Mouse (Mus musculus): ENCODE measurements around the gene Apol10a. TPM values are rescaled to one million over a fixed set of nuclear protein-coding genes. Genes with fewer than 3 reads are reported as not detected.
"Not testable (repeated sequence)": the region's sequence is repeated elsewhere in the genome, so short reads cannot be mapped to it uniquely, and the experiment has no call there.

Gene Apol10a
- total RNA-seq (2015; ENCODE audit: low replicate concordance) (9.4 and 10.0 TPM in 2 replicates), total RNA-seq (2017; ENCODE audit: low replicate concordance) (14.3 and 18.3 TPM in 2 replicates)

- ATAC-seq (replicated peaks; ENCODE audit: low FRiP score, poor library complexity, severe bottlenecking) = peak; percentile 86
Measured at GRCm38 (mm10) chr15:77476693-77477092, at the start of gene Apol10a. TSS of gene Apol10a (plus strand) at chr15:77477047.

- not testable (repeated sequence) for ATAC-seq (replicated peaks; ENCODE audit: low FRiP score, poor library complexity, severe bottlenecking)
Measured at GRCm38 (mm10) chr15:77428690-77429448, 48.0 kb upstream of the Apol10a start.

DNA sequence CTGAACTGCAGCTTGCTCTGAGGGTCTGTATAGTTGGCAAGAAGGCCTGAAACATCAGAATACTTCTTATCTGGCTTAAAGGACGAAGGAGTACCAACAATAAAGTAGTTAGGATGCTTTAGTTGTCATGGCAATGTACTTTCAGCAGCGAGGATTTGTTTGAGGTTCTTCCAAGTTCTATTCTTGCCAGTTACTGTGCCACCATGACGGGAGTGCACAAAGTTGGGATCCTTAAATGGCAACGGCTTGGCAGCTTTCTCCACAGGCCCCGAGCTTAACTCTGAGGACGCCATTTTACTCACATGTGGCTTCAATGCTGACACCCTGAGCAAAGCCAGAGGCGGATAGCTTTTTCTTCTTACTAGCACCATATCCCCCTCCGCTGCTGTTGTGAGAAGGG, 32.1 kb upstream of the Apol10a start:
- ATAC-seq (replicated peaks; ENCODE audit: low FRiP score, poor library complexity, severe bottlenecking) = not testable (repeated sequence)

DNA sequence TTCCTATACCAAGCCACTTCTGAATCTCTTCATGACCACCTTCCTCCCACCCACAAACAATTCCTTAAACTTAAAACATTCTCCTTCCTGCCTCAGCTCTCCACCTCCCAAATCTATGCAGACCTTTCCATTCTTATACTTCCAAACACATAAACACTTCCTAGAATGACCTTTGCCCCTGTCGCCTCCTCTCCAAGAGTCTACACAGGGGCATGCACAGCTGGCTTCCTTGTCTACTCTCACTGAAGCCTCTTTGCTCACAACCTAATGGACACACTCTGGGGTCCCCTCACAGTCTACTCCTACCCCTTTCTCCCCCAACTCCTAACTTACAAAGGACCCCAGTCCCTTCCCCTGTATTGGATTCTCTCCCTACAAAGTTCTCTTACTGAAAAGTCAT, 31.2 kb upstream of the Apol10a start:
- ATAC-seq (replicated peaks; ENCODE audit: low FRiP score, poor library complexity, severe bottlenecking) = not testable (repeated sequence)

DNA sequence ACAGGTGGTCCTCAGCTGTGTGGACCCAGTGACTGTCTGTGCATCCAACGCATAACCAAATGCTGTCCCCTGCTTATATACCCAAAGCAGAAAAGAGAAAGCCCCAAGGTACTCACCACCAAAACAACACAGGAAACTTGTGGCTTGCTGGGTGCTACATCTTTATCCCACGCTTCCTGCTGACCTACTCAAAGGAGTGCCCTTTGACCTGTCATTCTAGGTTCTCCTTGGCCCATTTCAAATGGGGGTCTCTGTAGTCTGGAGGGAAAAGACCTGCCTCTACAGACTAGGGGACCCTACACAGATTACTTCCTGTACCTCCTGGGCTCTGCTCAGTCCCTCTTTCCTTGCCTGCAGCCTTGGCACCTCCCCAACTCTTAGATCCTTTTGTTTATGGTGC, 29.5 kb upstream of the Apol10a start, which contains the start of gene Apol7b:
TSS of gene Apol7b (minus strand) at position 101 of the 400 bp plus-strand sequence.
- not testable (repeated sequence) for ATAC-seq (replicated peaks; ENCODE audit: low FRiP score, poor library complexity, severe bottlenecking)

- not testable (repeated sequence) for ATAC-seq (replicated peaks; ENCODE audit: low FRiP score, poor library complexity, severe bottlenecking)
Measured at GRCm38 (mm10) chr15:77449927-77450326, 26.9 kb upstream of the Apol10a start.

GRCm38 (mm10) chr15:77474699-77475390, 2.0 kb upstream of the Apol10a start:
- ATAC-seq (replicated peaks; ENCODE audit: low FRiP score, poor library complexity, severe bottlenecking) = not testable (repeated sequence)

GRCm38 (mm10) chr15:77482140-77482794, 5.4 kb downstream of the Apol10a start:
- ATAC-seq (replicated peaks; ENCODE audit: low FRiP score, poor library complexity, severe bottlenecking) = no peak

- peak; percentile 67 for ATAC-seq (replicated peaks; ENCODE audit: low FRiP score, poor library complexity, severe bottlenecking)
Measured at GRCm38 (mm10) chr15:77493181-77493580, 16.3 kb downstream of the Apol10a start.

DNA sequence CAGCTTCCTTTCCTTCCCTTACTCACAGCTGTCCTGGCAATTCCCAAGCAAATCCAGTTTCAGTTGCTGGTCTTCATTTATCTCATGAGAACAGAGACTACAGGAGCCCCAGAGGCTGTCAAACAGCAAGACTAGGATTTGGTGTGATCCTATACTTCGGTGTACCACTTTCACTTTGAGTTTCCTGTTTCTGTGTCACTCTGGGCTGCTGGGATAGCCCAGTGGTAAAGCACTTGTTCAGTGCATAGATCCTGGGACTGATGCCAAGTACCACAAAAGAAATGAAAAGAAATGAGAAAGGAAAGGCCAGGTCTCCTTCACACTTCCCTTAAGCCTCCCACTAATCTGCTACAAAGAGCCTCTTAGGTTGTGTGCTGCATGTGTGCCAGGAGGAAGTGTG, 17.8 kb downstream of the Apol10a start:
- ATAC-seq (replicated peaks; ENCODE audit: low FRiP score, poor library complexity, severe bottlenecking) = not testable (repeated sequence)

DNA sequence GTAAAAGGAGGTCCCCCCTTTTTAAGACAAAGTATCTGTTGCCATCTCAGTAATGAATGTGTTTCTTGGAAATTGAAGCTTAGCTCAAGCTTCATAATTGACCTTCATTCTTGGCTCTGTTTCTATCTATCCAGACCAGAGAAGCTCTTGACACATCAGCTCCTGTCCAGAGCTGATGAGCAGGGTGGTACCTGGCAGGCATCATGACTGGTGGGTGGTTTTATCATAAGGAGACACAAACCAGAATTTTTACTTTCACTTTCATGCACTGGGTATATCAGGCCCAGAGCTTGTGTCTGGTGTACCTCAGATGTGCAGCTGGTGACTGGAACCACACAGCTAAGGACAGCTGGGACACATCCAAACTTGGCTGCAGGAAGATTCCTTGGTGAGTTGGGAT, 31.1 kb downstream of the Apol10a start, which contains the start of gene Apol11a:
TSS of gene Apol11a (plus strand) at position 306 of the 400 bp plus-strand sequence.
- peak; percentile 96 for ATAC-seq (replicated peaks; ENCODE audit: low FRiP score, poor library complexity, severe bottlenecking)

GRCm38 (mm10) chr15:77520596-77520995, 43.7 kb downstream of the Apol10a start:
- not testable (repeated sequence) for ATAC-seq (replicated peaks; ENCODE audit: low FRiP score, poor library complexity, severe bottlenecking)

GRCm38 (mm10) chr15:77523186-77523843, 46.5 kb downstream of the Apol10a start:
- not testable (repeated sequence) for ATAC-seq (replicated peaks; ENCODE audit: low FRiP score, poor library complexity, severe bottlenecking)

- no peak for ATAC-seq (replicated peaks; ENCODE audit: low FRiP score, poor library complexity, severe bottlenecking)
Measured at GRCm38 (mm10) chr15:77533216-77533615, 56.4 kb downstream of the Apol10a start, which contains the start of gene Apol7c. TSS of gene Apol7c (minus strand) at chr15:77533316.

DNA sequence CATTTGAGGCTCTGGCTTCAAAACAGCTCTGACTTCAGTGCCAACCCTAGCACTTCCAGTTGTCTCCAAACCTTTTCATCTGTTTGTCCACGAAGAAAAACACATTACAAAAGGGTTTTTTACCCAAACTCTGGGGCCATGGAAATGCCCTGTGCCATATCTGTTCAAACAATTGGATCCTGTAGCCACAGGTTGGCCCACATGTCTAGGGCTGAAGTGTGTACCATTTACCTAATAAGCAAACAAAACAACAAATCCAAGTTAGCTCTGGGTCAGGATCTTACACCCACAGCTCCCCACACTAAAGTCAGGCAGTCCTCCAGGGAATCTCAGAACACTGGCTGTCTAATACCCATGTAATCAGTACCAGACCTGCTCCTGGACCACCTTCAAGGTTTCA, 62.4 kb downstream of the Apol10a start:
- not testable (repeated sequence) for ATAC-seq (replicated peaks; ENCODE audit: low FRiP score, poor library complexity, severe bottlenecking)

Other genes with a start within 250 kb of the Apol10a start
- gene Rbfox2, start 170.0 kb upstream of the Apol10a start, total RNA-seq (2015; ENCODE audit: low replicate concordance) = not detected in 2 replicates
- not detected in 2 replicates for gene Rbfox2, start 170.0 kb upstream of the Apol10a start, total RNA-seq (2017; ENCODE audit: low replicate concordance)
- gene Apol7a, start 77.9 kb upstream of the Apol10a start, total RNA-seq (2015; ENCODE audit: low replicate concordance) = not detected in 2 replicates
- not detected in 2 replicates for gene Apol7a, start 77.9 kb upstream of the Apol10a start, total RNA-seq (2017; ENCODE audit: low replicate concordance)
- not detected in 2 replicates for gene Apol9a, start 65.9 kb upstream of the Apol10a start, total RNA-seq (2015; ENCODE audit: low replicate concordance)
- gene Apol9a, start 65.9 kb upstream of the Apol10a start, total RNA-seq (2017; ENCODE audit: low replicate concordance) = 0.34 TPM in 1 of 2 replicates, not detected in the other
- gene Apol7b, start 29.6 kb upstream of the Apol10a start, total RNA-seq (2015; ENCODE audit: low replicate concordance) = 3.5 TPM in 1 of 2 replicates, not detected in the other
- gene Apol7b, start 29.6 kb upstream of the Apol10a start, total RNA-seq (2017; ENCODE audit: low replicate concordance) = not detected in 2 replicates
- gene Apol11a, start 31.2 kb downstream of the Apol10a start, total RNA-seq (2015; ENCODE audit: low replicate concordance) = 28.8 and 46.8 TPM in 2 replicates
- 177 and 208 TPM in 2 replicates for gene Apol11a, start 31.2 kb downstream of the Apol10a start, total RNA-seq (2017; ENCODE audit: low replicate concordance)
- gene Apol7c, start 56.3 kb downstream of the Apol10a start, total RNA-seq (2015; ENCODE audit: low replicate concordance) = not detected in 2 replicates
- gene Apol7c, start 56.3 kb downstream of the Apol10a start, total RNA-seq (2017; ENCODE audit: low replicate concordance) = 1.3 TPM in 1 of 2 replicates, not detected in the other
- gene 1700025B11Rik, start 84.8 kb downstream of the Apol10a start, total RNA-seq (2015; ENCODE audit: low replicate concordance) = not detected in 2 replicates
- gene 1700025B11Rik, start 84.8 kb downstream of the Apol10a start, total RNA-seq (2017; ENCODE audit: low replicate concordance) = not detected in 2 replicates
- gene Apol10b, start 119.1 kb downstream of the Apol10a start, total RNA-seq (2015; ENCODE audit: low replicate concordance) = 0.19 TPM in 1 of 2 replicates, not detected in the other
- gene Apol10b, start 119.1 kb downstream of the Apol10a start, total RNA-seq (2017; ENCODE audit: low replicate concordance) = 0.17 and 1.1 TPM in 2 replicates
- not detected in 2 replicates for gene Gm36245, start 122.2 kb downstream of the Apol10a start, total RNA-seq (2015; ENCODE audit: low replicate concordance)
- gene Gm36245, start 122.2 kb downstream of the Apol10a start, total RNA-seq (2017; ENCODE audit: low replicate concordance) = not detected in 2 replicates
- gene Apol11b, start 166.2 kb downstream of the Apol10a start, total RNA-seq (2015; ENCODE audit: low replicate concordance) = 391 and 419 TPM in 2 replicates
- 1,087 and 1,183 TPM in 2 replicates for gene Apol11b, start 166.2 kb downstream of the Apol10a start, total RNA-seq (2017; ENCODE audit: low replicate concordance)
- gene Apol7e, start 221.8 kb downstream of the Apol10a start, total RNA-seq (2015; ENCODE audit: low replicate concordance) = 1.0 TPM in 1 of 2 replicates, not detected in the other
- 0.09 TPM in 1 of 2 replicates, not detected in the other for gene Apol7e, start 221.8 kb downstream of the Apol10a start, total RNA-seq (2017; ENCODE audit: low replicate concordance)